Mouse (Mus musculus): ENCODE results near the gene Gm16181.
"Not testable (repeated sequence)": the region's sequence is repeated elsewhere in the genome, so short reads cannot be mapped to it uniquely, and the experiment has no call there.

Gene Gm16181

GRCm38 (mm10) chr17:35232659-35233058 is 12.0 kb downstream of the Gm16181 start:
- no peak for DNase-seq (ENCODE audit: low read depth, low spot score)

- DNase-seq (ENCODE audit: low read depth, low spot score), result no peak
Observed at GRCm38 (mm10) chr17:35233114-35233980, 12.7 kb downstream of the Gm16181 start, which contains the start of gene Atp6v1g2. Gene Atp6v1g2 (plus strand): TSS chr17:35233660.

GRCm38 (mm10) chr17:35234090-35234489 is 13.5 kb downstream of the Gm16181 start:
- not testable (repeated sequence) for DNase-seq (ENCODE audit: low read depth, low spot score)

- DNase-seq (ENCODE audit: low read depth, low spot score), result no peak
Observed at GRCm38 (mm10) chr17:35234903-35235302, 14.3 kb downstream of the Gm16181 start.

- peak; percentile 93 for DNase-seq (ENCODE audit: low read depth, low spot score)
Observed at GRCm38 (mm10) chr17:35235614-35236389, 15.2 kb downstream of the Gm16181 start, which contains the start of gene Nfkbil1. Gene Nfkbil1 (minus strand): TSS chr17:35235792.

GRCm38 (mm10) chr17:35236390-35236746 is 15.7 kb downstream of the Gm16181 start:
- peak; percentile 88 for DNase-seq (ENCODE audit: low read depth, low spot score)

GRCm38 (mm10) chr17:35236996-35237395 is 16.4 kb downstream of the Gm16181 start:
- DNase-seq (ENCODE audit: low read depth, low spot score), result no peak

GRCm38 (mm10) chr17:35237504-35237903 is 16.9 kb downstream of the Gm16181 start:
- no peak for DNase-seq (ENCODE audit: low read depth, low spot score)

GRCm38 (mm10) chr17:35239700-35240099 is 19.1 kb downstream of the Gm16181 start:
- no peak for DNase-seq (ENCODE audit: low read depth, low spot score)

- no peak for DNase-seq (ENCODE audit: low read depth, low spot score)
Observed at GRCm38 (mm10) chr17:35240384-35241304, 20.0 kb downstream of the Gm16181 start.

GRCm38 (mm10) chr17:35241305-35242014 is 20.8 kb downstream of the Gm16181 start, which contains the start of gene Ddx39b:
Gene Ddx39b (plus strand): TSS chr17:35241746.
- peak; percentile 92 for DNase-seq (ENCODE audit: low read depth, low spot score)

GRCm38 (mm10) chr17:35242015-35242941 is 21.6 kb downstream of the Gm16181 start:
- peak; percentile 51 for DNase-seq (ENCODE audit: low read depth, low spot score)

- no peak for DNase-seq (ENCODE audit: low read depth, low spot score)
Observed at GRCm38 (mm10) chr17:35243086-35243485, 22.5 kb downstream of the Gm16181 start.

- DNase-seq (ENCODE audit: low read depth, low spot score), result no peak
Observed at GRCm38 (mm10) chr17:35244999-35245398, 24.4 kb downstream of the Gm16181 start.

- no peak for DNase-seq (ENCODE audit: low read depth, low spot score)
Observed at GRCm38 (mm10) chr17:35245731-35246623, 25.3 kb downstream of the Gm16181 start.

- DNase-seq (ENCODE audit: low read depth, low spot score), result no peak
Observed at GRCm38 (mm10) chr17:35247144-35247543, 26.5 kb downstream of the Gm16181 start.

GRCm38 (mm10) chr17:35248986-35249385 is 28.4 kb downstream of the Gm16181 start:
- no peak for DNase-seq (ENCODE audit: low read depth, low spot score)

GRCm38 (mm10) chr17:35249451-35250197 is 29.0 kb downstream of the Gm16181 start:
- no peak for DNase-seq (ENCODE audit: low read depth, low spot score)
